Mouse (Mus musculus): ENCODE data around the gene Nop16.

- TF ChIP-seq CTCF (IDR thresholded peaks at IDR 0.05; ENCODE audit: low read depth, low read length): no peak
- no peak for TF ChIP-seq GATA1 (IDR thresholded peaks at IDR 0.05; ENCODE audit: borderline replicate concordance, low read length)
- no peak for TF ChIP-seq TAL1 (conservative IDR thresholded peaks at IDR 0.05; ENCODE audit: low read depth, low read length)
- TF ChIP-seq POLR2AphosphoS5 (IDR thresholded peaks at IDR 0.05; ENCODE audit: insufficient replicate concordance, low read depth, low read length): no peak
These were observed 41.9 kb downstream of the Nop16 start for GRCm38 (mm10) chr13:54548036-54548435.

Data from G1E (cell line).